Mouse (Mus musculus): ENCODE measurements around the gene Abca8a.

Abca8a gene

GRCm38 (mm10) chr11:110095858-110096257, at the start of gene Abca8a:
TSS of gene Abca8a (minus strand) at chr11:110095978.
- no peak for DNase-seq

GRCm38 (mm10) chr11:110145421-110145820, 49.6 kb upstream of the Abca8a start:
- DNase-seq: no peak

- DNase-seq: no peak
Measured at GRCm38 (mm10) chr11:110130760-110131159, 35.0 kb upstream of the Abca8a start.

- no peak for DNase-seq
Measured at GRCm38 (mm10) chr11:110111137-110111536, 15.4 kb upstream of the Abca8a start.

GRCm38 (mm10) chr11:110101437-110101836, 5.7 kb upstream of the Abca8a start:
- DNase-seq: no peak

- no peak for DNase-seq
Measured at GRCm38 (mm10) chr11:110098901-110099300, 3.1 kb upstream of the Abca8a start.

GRCm38 (mm10) chr11:110097465-110097864, 1.7 kb upstream of the Abca8a start:
- no peak for DNase-seq

- DNase-seq: no peak
Measured at GRCm38 (mm10) chr11:110094846-110095380, 865 bp downstream of the Abca8a start.

- DNase-seq: no peak
Measured at GRCm38 (mm10) chr11:110094236-110094635, 1.5 kb downstream of the Abca8a start.

- no peak for DNase-seq
Measured at GRCm38 (mm10) chr11:110091328-110091727, 4.5 kb downstream of the Abca8a start.

GRCm38 (mm10) chr11:110072158-110072557, 23.6 kb downstream of the Abca8a start:
- DNase-seq: no peak

GRCm38 (mm10) chr11:110061032-110061431, 34.7 kb downstream of the Abca8a start:
- no peak for DNase-seq

- no peak for DNase-seq
Measured at GRCm38 (mm10) chr11:110060127-110060526, 35.7 kb downstream of the Abca8a start.

GRCm38 (mm10) chr11:110053681-110054080, 42.1 kb downstream of the Abca8a start:
- no peak for DNase-seq

GRCm38 (mm10) chr11:110037795-110038194, 58.0 kb downstream of the Abca8a start:
- DNase-seq: no peak

- no peak for DNase-seq
Measured at GRCm38 (mm10) chr11:110028913-110029695, 66.7 kb downstream of the Abca8a start.

GRCm38 (mm10) chr11:110010836-110011546, 84.8 kb downstream of the Abca8a start:
- no peak for DNase-seq

GRCm38 (mm10) chr11:109995624-109996023, 100.2 kb downstream of the Abca8a start, which contains the start of gene Abca8b:
TSS of gene Abca8b (minus strand) at chr11:109995845.
- peak in 1 of 2 experiments; percentile 6 for DNase-seq

GRCm38 (mm10) chr11:109995013-109995412, 100.8 kb downstream of the Abca8a start:
- DNase-seq: no peak

- DNase-seq: no peak
Measured at GRCm38 (mm10) chr11:109994014-109994413, 101.8 kb downstream of the Abca8a start.

- no peak for DNase-seq
Measured at GRCm38 (mm10) chr11:109991270-109991669, 104.5 kb downstream of the Abca8a start.

- DNase-seq: no peak
Measured at GRCm38 (mm10) chr11:109990256-109990655, 105.5 kb downstream of the Abca8a start.

GRCm38 (mm10) chr11:109988164-109988563, 107.6 kb downstream of the Abca8a start:
- DNase-seq: no peak
